Mouse (Mus musculus) bone marrow, adult 2 months (tissue): ENCODE measurements at regions not wholly inside any gene's neighbourhood (a gene's known extent, or its start where the extent isn't known, plus 50 kb on each side); places are given as distances from the start of the nearest gene placed in this dataset.

Experiments used
- H3K27ac ChIP-seq: fragments of 200-500 bp; 2 replicates; pipeline ENCODE4 v1.5.1; 2012; ENCODE audit warnings: low read depth, mild to moderate bottlenecking, control low read depth, inconsistent platforms, low read length; ENCODE audit not compliant: control insufficient read depth, poor library complexity, insufficient read depth
- H3K4me1 ChIP-seq: fragments of 200-500 bp; 2 replicates; pipeline ENCODE4 v1.6.1; 2011; ENCODE audit warnings: low read length; ENCODE audit not compliant: control insufficient read depth, insufficient read depth
- H3K4me3 ChIP-seq: fragments of 200-500 bp; replicated peaks from 2 replicates; pipeline ENCODE3; 2011; ENCODE audit warnings: mild to moderate bottlenecking, low read depth, low read length, control low read depth; ENCODE audit not compliant: control insufficient read depth
- CTCF ChIP-seq: fragments of 200-500 bp; IDR thresholded peaks from 2 replicates; pipeline ENCODE4 v1.5.1; 2011; ENCODE audit warnings: low read length, control low read depth; ENCODE audit not compliant: control insufficient read depth, insufficient read depth
- POLR2A ChIP-seq: fragments of 200-500 bp; IDR thresholded peaks from 2 replicates; pipeline ENCODE4 v1.6.1; 2011; ENCODE audit warnings: low read depth, mild to moderate bottlenecking, control low read depth, low read length, borderline replicate concordance; ENCODE audit not compliant: control insufficient read depth
- WGBS: fragments of 180-500 bp; shearing (Covaris S2); methylation state at CpG from one replicate; pipeline ENCODE4 v1.1.7; 2018; 5-methylcytosine and 5-hydroxymethylcytosine counted together

DNA sequence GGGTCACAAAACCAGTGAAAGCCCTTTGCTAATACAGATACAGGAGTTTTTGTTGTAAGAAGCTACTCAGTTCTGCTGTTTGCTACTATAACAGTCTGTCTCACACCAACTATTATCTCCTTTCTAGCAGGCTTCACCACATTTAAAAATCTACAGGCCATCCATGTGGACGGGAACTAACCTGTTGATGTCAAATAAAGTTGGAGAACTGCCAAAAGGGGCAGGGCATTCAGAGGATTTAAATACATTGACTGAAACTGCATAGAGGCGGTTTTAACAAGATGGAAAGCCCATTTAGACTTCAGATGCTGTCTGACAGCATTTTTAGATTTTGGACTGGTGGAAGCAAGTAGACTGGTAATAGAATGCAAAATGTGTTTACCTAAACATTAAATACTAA, 266.0 kb downstream of the Usp25 start:
- Histone ChIP-seq H3K4me3 (no peak overlapping the region), H3K27ac (no peak overlapping the region), H3K4me1 (no peaks in the 10 kb centered on the region)
- 62% methylated on average over 2 of the region's 2 CpGs for WGBS
- no peak for TF ChIP-seq CTCF
- no peak for TF ChIP-seq POLR2A

DNA sequence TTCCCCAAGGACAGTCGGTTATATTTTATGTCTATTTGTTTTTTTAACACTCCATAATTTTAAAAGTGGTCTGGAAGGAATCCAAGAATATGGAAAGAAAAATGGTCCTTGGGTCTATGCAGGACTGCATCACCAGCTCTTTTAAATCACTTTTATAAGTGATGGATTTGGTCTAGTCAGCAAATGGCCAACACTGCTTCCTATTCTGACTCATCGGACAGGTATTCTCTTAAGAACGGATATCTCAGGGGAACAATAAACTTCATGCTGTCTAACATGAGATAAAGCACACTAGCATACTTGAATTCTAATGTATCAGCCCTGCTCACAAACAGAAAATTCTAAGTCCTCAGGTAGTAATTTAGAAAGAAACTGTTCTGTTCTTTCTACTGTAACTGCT, 259.8 kb downstream of the Usp25 start:
- Histone ChIP-seq H3K27ac (no peak overlapping the region), H3K4me3 (no peak overlapping the region), H3K4me1 (no peaks in the 10 kb centered on the region)
- 78% methylated on average over 3 of the region's 3 CpGs for WGBS
- no peak for TF ChIP-seq CTCF
- TF ChIP-seq POLR2A, result no peak

DNA sequence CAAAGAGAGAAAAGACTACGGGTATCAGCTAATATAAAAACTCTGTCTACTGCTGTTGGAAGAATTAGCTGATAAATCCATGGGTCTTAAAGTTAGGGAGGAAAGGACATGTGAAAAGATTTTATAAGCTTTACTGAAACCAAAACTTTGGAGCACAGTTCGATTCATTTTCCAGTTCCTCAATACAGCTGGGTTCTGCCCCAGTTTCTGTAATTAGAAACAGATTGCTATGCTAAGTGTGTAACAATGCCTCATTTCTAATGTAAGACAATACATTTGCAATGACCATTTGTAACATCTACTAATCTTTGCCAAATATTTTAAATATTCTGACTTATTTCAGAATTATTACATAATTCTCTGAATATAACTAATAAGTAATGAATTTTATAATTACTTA, 255.4 kb downstream of the Usp25 start:
- no peak for TF ChIP-seq CTCF
- no peak for TF ChIP-seq POLR2A
- 46% methylated on average over 2 of the region's 2 CpGs for whole genome bisulfite sequencing
- no peaks in the 10 kb centered on the region for H3K4me1 ChIP-seq
- no peak overlapping the region for H3K27ac ChIP-seq
- no peak overlapping the region for H3K4me3 ChIP-seq

- no peak for TF ChIP-seq CTCF
- no peak for TF ChIP-seq POLR2A
- Histone ChIP-seq H3K4me1 (no peaks in the 10 kb centered on the region), H3K27ac (no peak overlapping the region), H3K4me3 (no peak overlapping the region)
Observed at GRCm38 (mm10) chr16:77267679-77268078, 254.2 kb downstream of the Usp25 start.

DNA sequence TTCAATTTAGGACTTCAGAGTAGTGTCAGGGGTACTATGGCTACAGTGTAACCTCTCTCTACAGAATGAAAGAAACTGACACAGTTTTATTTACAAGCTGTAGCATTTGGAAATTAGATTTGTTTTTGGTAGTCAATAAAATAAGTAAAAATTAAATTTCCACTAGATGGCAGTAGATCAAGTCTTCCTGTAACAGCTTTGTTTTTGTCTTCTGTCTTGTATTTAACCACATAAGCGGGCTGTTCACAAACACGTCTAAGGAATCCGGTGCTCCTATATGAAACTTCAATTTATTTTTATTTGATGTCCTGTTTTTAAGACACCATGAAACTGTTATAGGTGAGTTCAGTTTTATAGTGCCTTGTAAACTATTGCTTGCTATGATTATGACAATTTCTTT, 238.8 kb downstream of the Usp25 start:
- no peaks in the 10 kb centered on the region for H3K4me1 ChIP-seq
- WGBS, result 18% methylated on average over 3 of the region's 3 CpGs
- no peak overlapping the region for H3K4me3 ChIP-seq
- TF ChIP-seq POLR2A, result no peak
- no peak for TF ChIP-seq CTCF
- H3K27ac ChIP-seq, result no peak overlapping the region

DNA sequence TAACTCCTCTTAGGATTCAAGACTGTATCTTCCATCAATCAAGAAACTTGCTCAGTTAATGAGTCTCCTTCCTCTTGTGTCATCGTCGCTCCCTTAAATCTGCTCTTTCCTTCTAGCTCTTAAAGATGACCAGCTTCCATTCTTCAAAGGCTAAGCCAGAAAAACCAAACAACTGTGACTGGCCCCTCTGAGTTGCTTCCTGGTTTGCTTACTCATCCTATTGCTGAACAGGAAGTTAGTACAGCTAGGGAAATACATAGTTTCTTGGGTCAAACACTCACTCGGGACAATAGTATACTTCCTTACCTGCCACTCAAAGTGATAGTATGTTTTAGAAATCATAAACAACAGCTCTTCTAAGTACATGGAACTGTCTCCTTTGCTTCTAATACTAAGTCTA, 237.9 kb downstream of the Usp25 start:
- Histone ChIP-seq H3K4me3 (no peak overlapping the region), H3K4me1 (no peaks in the 10 kb centered on the region), H3K27ac (no peak overlapping the region)
- WGBS, result 33% methylated on average over 3 of the region's 3 CpGs
- TF ChIP-seq POLR2A (no peak), CTCF (no peak)

GRCm38 (mm10) chr16:77240876-77241275, 227.4 kb downstream of the Usp25 start:
- Histone ChIP-seq H3K4me1 (no peaks in the 10 kb centered on the region), H3K27ac (no peak overlapping the region), H3K4me3 (no peak overlapping the region)
- 87% methylated on average over 6 of the region's 6 CpGs for WGBS
- TF ChIP-seq CTCF (no peak), POLR2A (no peak)

DNA sequence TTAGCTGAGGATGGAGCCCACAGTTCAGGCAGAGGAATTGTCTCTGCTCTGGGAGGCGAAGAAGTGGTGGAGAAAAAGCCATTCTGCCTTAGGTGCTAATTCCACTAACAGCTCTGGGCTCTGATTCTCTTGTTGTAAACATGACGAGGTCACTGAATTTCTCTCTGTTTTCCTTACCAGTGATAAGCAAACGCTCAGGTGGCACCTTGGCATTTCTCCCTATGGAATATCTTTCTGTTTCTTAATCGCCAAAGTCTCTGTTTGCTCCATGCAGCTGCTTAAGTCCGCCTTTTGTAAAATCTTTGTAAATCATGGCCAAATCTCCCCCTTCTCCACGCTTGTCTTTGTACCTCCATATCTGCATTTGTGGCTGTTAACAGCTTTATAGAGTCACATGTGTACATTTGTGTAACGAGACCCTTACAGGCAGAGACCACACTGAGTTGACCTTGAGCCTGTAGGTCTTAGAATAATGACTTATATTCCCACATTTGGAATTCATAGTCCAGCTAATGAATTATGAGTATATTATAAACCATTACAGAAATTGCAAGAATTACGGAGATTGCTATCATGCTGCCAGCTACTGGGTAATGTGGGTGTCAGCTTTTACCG, 225.8 kb downstream of the Usp25 start:
- H3K27ac ChIP-seq, result no peak overlapping the region
- no peak overlapping the region for H3K4me3 ChIP-seq
- TF ChIP-seq CTCF (no peak), POLR2A (no peak)
- WGBS, result 78% methylated on average over 9 of the region's 9 CpGs
- H3K4me1 ChIP-seq, result no peaks in the 10 kb centered on the region

DNA sequence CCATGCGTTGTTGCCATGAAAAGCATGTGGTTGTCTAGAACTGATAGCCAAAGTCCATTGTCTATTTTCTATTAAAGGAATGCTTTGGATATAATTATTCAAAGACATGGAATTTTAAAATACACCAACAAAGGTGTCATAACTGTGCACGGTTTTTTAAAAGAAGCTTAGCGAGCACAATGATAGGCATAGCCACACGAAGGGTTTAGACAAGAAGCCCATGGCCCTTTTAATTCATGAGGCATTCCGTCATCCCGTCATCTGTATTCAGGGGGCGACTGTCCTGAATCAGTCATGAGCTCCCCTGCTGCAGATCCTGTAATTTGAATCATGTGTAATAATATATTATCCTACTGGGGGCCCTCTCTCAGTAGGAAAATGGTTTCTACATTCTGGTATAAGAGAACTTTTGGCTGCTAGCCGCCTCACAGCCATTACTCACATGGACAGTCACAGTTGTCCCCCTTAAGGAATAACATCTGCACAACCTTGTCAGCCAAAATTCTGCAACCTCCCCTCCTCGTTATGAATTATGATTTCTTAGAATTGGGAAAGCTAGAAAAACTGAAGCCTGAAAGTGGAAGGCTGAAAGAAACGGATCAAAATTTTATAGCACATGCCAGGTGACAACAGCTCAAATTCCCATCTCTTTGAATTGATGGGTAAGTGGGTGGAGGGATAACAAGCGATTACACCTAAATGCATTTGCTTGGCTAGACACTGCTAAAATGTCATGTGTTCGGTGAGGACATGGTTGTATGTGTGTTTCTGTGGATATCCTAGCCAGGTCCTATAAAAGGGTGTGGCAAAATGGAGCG, 225.1 kb downstream of the Usp25 start:
- Histone ChIP-seq H3K4me1 (no peaks in the 10 kb centered on the region), H3K27ac (no peak overlapping the region), H3K4me3 (no peak overlapping the region)
- TF ChIP-seq CTCF, result no peak
- no peak for TF ChIP-seq POLR2A
- WGBS, result 84% methylated on average over 13 of the region's 13 CpGs
